Mouse (Mus musculus) ovary, adult 10 weeks (tissue): ENCODE measurements around the gene Gm21764. TPM values are rescaled to one million over a fixed set of nuclear protein-coding genes. Genes with fewer than 3 reads are reported as not detected.

Source experiments
- polyA plus RNA-seq: library from polyadenylated mRNA; stranded (reverse); fragments of 350-450 nt; fragmentation: Illumina TruSeq; extraction: RNeasy Lipid Tissue Mini Kit (QIAGEN cat#74804); gene quantifications from one replicate; pipeline ENCODE4 v1.2.3, GENCODE M21; 2014

Gm21764 gene
- polyA plus RNA-seq, result not detected

GRCm38 (mm10) chrY:18061712-18062111, at the start of gene Gm21764:
Gene Gm21764, minus strand, starts transcription at chrY:18061812.

GRCm38 (mm10) chrY:18088816-18089215, 27.2 kb upstream of the Gm21764 start, which contains the start of gene Ssty1:
Gene Ssty1, plus strand, starts transcription at chrY:18089116.

Other genes with a start within 250 kb of the Gm21764 start
- gene Gm21904, start 215.5 kb downstream of the Gm21764 start, polyA plus RNA-seq, result not detected
- gene Gm20772, start 187.1 kb downstream of the Gm21764 start, polyA plus RNA-seq, result not detected
- gene Gm20831, start 187.1 kb downstream of the Gm21764 start, polyA plus RNA-seq, result not detected
- not detected for gene Srsy, start 124.5 kb downstream of the Gm21764 start, polyA plus RNA-seq
- gene Ssty1, start 27.3 kb upstream of the Gm21764 start, polyA plus RNA-seq, result not detected